Mouse (Mus musculus): ENCODE measurements around the gene Exosc7. TPM values are rescaled to one million over a fixed set of nuclear protein-coding genes. Genes with fewer than 3 reads are reported as not detected.

Exosc7 gene
- polyA plus RNA-seq, 1 experiment from 2014 or later = 123 TPM

GRCm38 (mm10) chr9:123148430-123148829 lies 35.4 kb downstream of the Exosc7 start:
- Histone ChIP-seq H3K27me3 (replicated peaks) (no peaks in the 10 kb centered on the region), H3K9ac (no peak overlapping the region), H3K27ac (no peak overlapping the region), H3K36me3 (peaks cover 16% of the 10 kb centered on the region), H3K4me3 (no peak overlapping the region), H3K9me3 (replicated peaks) (peaks cover 15% of the 10 kb centered on the region), H3K4me1 (0 out of 2 replicates have a peak, but pooled peaks cover 3% of the 10 kb centered on the region), H3K4me2 (no peak overlapping the region)
- 73% methylated on average over 5 of the region's 5 CpGs for WGBS (ENCODE audit: insufficient replicate concordance)
- no peak for ATAC-seq

DNA sequence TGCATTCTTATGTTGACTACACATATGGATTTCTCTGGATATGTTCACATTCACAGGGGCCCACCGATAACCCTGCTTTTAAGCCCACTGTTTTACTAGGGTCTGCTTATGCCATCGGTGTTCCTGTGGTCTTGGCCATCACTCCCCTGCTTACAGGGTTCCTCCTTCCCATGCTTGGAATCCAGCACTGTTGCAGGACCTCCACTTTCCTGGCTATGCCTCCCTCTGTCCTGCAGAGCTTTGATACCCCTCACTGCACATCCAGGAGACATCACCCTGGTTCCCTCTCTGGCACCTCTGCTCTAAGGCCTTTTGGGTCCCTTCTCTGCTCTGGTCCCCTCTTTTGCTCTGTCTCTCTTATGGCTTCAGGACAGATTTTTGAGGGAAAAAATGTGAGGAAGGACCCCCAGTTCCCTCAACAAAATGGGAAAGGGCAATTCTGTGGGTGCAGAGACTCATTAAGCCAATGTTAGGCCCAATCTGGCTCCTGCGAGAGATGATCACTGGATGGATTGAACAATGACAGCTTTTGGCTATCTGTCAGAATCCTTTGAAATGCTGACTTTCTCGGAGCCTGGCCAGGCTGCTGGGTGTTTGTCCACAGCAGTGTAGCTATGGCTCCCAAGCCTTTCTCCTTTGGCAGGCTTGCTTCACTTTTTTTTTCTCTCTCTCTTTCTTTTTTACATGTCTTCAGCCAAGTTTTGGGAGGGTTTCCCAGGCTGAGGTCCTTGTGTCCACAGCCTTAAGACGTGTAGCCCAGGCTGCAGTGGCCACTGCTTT lies 37.4 kb downstream of the Exosc7 start, which contains the start of gene Clec3b:
TSS of gene Clec3b (plus strand) at position 706 of the 780 bp plus-strand sequence.
- no peak within 1 kb of the TSS for H3K4me2 ChIP-seq
- no peaks in the 10 kb centered on the region for H3K27me3 ChIP-seq (replicated peaks)
- H3K4me1 ChIP-seq = 0 out of 2 replicates have a peak, but pooled peaks cover 3% of the 10 kb centered on the region
- peaks cover 5% of the 10 kb centered on the region; the same call in 1 of the 2 replicates for H3K36me3 ChIP-seq
- no peak within 1 kb of the TSS for H3K27ac ChIP-seq
- H3K4me3 ChIP-seq = no peak within 1 kb of the TSS
- ATAC-seq = no peak
- peaks cover 5% of the 10 kb centered on the region for H3K9me3 ChIP-seq (replicated peaks)
- 69% methylated on average over 5 of the region's 5 CpGs for WGBS (ENCODE audit: insufficient replicate concordance)
- H3K9ac ChIP-seq = no peak within 1 kb of the TSS

DNA sequence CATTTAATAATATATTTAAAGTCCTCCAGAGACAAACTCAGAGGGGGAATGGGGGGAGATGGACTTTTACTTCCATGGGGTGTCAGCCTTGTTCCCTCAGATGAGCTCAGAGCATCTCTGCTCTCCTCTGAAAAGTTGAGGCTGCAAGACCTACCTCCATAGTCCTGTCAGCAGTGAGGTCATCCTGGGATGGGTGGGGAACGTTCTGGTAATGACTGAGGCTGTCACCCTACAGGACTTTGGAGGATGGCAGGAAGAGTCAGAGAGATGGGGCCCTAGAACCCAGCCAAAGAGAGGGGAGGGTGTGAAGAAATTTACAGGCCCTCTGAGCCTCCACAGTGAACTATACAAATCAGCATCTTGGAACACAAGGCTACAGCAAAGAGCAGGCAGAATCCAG lies 38.5 kb downstream of the Exosc7 start:
- WGBS (ENCODE audit: insufficient replicate concordance) = 27% methylated on average over 1 of the region's 1 CpGs
- Histone ChIP-seq H3K9me3 (replicated peaks) (no peaks in the 10 kb centered on the region), H3K4me1 (0 out of 2 replicates have a peak, but pooled peaks cover 3% of the 10 kb centered on the region), H3K27ac (no peak overlapping the region), H3K9ac (no peak overlapping the region), H3K36me3 (no peaks in the 10 kb centered on the region), H3K27me3 (replicated peaks) (no peaks in the 10 kb centered on the region), H3K4me3 (no peak overlapping the region), H3K4me2 (no peak overlapping the region)
- no peak for ATAC-seq

DNA sequence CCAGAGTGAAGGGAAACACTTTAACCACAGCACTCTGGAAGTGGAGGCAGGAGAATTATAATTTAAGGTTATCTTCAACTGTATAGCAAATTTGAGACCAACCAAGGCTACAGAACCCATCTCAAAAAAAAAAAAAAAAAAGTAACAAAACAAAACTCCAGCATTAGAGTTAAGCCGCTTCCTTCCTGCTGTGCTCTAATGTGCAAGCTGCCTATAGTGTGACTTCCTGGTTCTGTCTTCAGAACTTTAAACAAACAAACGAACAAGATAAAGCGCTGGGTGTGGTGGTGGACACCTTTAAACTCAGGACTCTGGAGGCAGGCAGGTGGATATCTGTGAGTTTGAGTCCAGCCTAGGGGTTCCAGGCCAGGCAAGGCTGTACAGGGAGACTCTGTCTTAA lies 39.0 kb downstream of the Exosc7 start:
- Histone ChIP-seq H3K27ac (no peak overlapping the region), H3K4me2 (no peak overlapping the region), H3K27me3 (replicated peaks) (no peaks in the 10 kb centered on the region; the same call in 1 of the 2 replicates), H3K4me3 (no peak overlapping the region), H3K4me1 (peaks cover 7% of the 10 kb centered on the region), H3K9me3 (replicated peaks) (no peaks in the 10 kb centered on the region), H3K9ac (no peak overlapping the region), H3K36me3 (no peaks in the 10 kb centered on the region)
- no peak for ATAC-seq
- WGBS (ENCODE audit: insufficient replicate concordance) = 34% methylated on average over 3 of the region's 3 CpGs

GRCm38 (mm10) chr9:123153121-123153520 lies 40.1 kb downstream of the Exosc7 start:
- Histone ChIP-seq H3K27me3 (replicated peaks) (no peaks in the 10 kb centered on the region; the same call in 1 of the 2 replicates), H3K4me3 (no peak overlapping the region), H3K36me3 (no peaks in the 10 kb centered on the region), H3K9ac (no peak overlapping the region), H3K4me2 (no peak overlapping the region), H3K27ac (no peak overlapping the region), H3K4me1 (peaks cover 9% of the 10 kb centered on the region), H3K9me3 (replicated peaks) (no peaks in the 10 kb centered on the region)
- 70% methylated on average over 2 of the region's 2 CpGs for WGBS (ENCODE audit: insufficient replicate concordance)
- no peak for ATAC-seq

- Histone ChIP-seq H3K4me2 (peak overlapping the region; percentile 53), H3K9ac (no peak overlapping the region), H3K36me3 (no peaks in the 10 kb centered on the region), H3K27ac (no peak overlapping the region), H3K27me3 (replicated peaks) (no peaks in the 10 kb centered on the region; the same call in 1 of the 2 replicates), H3K4me3 (0 out of 2 replicates have a peak overlapping the region, but pooled peaks have one; percentile 12), H3K9me3 (replicated peaks) (no peaks in the 10 kb centered on the region), H3K4me1 (peaks cover 9% of the 10 kb centered on the region)
- 41% methylated on average over 30 of the region's 30 CpGs for WGBS (ENCODE audit: insufficient replicate concordance)
- ATAC-seq = peak; percentile 61; the same call in 1 of the 2 replicates
These were observed 43.9 kb downstream of the Exosc7 start for GRCm38 (mm10) chr9:123156910-123157361.

GRCm38 (mm10) chr9:123157699-123158098 lies 44.7 kb downstream of the Exosc7 start:
- ATAC-seq = no peak
- no peaks in the 10 kb centered on the region for H3K36me3 ChIP-seq
- H3K27me3 ChIP-seq (replicated peaks) = no peaks in the 10 kb centered on the region; the same call in 1 of the 2 replicates
- no peak overlapping the region for H3K27ac ChIP-seq
- H3K9me3 ChIP-seq (replicated peaks) = no peaks in the 10 kb centered on the region
- H3K4me1 ChIP-seq = peaks cover 6% of the 10 kb centered on the region
- no peak overlapping the region for H3K9ac ChIP-seq
- H3K4me3 ChIP-seq = no peak overlapping the region
- H3K4me2 ChIP-seq = no peak overlapping the region

DNA sequence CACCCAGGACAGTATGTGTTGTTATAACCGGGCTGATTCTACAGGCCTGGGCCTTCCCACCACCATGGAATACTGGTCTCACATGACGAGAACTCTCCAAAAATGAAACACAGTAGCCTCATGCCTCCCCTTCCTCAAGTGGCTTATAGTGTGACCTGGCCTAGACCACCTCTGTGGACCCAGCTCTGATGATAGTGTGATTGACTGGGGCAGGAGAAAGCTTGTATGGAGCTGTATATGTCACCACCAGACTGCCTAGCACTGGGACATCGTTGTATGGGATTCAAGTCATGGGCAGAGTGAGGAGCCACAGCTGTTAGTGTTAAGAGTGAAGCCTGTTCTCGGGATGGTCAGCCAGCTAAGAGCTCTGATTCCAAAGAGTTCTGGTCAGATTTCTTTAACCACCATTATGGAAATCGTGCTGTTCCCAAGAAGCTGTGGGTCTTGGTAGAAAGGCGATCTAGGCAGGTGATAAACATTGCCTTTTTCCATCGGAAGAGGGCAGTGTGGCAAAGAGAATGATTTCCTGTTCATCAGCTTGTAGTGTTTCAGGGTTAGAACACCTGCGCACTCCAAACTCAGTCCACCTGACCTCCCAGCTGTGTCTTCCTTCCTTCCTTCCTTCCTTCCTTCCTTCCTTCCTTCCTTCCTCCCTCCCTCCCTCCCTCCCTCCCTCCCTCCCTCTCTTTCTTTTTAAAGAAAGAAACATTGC lies 45.3 kb downstream of the Exosc7 start:
- H3K4me3 ChIP-seq = no peak overlapping the region
- no peak overlapping the region for H3K4me2 ChIP-seq
- no peak overlapping the region for H3K27ac ChIP-seq
- H3K36me3 ChIP-seq = no peaks in the 10 kb centered on the region
- H3K9me3 ChIP-seq (replicated peaks) = no peaks in the 10 kb centered on the region
- H3K4me1 ChIP-seq = peaks cover 6% of the 10 kb centered on the region
- 43% methylated on average over 8 of the region's 8 CpGs for WGBS (ENCODE audit: insufficient replicate concordance)
- no peak overlapping the region for H3K9ac ChIP-seq
- H3K27me3 ChIP-seq (replicated peaks) = no peaks in the 10 kb centered on the region; the same call in 1 of the 2 replicates
- no peak for ATAC-seq

DNA sequence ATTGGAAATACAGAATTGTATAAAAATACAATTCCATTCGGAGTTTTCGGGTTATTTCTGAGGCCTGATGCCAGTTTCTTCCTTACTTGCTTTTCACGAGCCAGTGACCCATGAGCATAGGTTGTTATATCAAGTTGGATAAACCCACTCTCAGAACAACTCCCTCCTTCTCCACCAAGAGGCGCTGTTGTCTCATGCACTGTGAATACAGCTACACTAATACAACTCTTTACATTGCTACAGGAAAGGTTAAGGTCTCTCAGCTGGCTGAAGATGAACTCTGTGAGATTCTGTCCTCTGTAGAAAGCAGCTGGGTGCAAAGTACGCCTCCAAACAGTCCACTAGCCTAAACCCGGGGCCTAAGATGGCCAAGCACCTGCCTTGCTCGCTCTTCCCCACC lies 46.3 kb downstream of the Exosc7 start:
- H3K4me1 ChIP-seq = peaks cover 6% of the 10 kb centered on the region
- no peak overlapping the region for H3K9ac ChIP-seq
- H3K9me3 ChIP-seq (replicated peaks) = no peaks in the 10 kb centered on the region
- WGBS (ENCODE audit: insufficient replicate concordance) = 45% methylated on average over 7 of the region's 7 CpGs
- H3K36me3 ChIP-seq = no peaks in the 10 kb centered on the region
- H3K4me2 ChIP-seq = no peak overlapping the region
- peak; percentile 18; the same call in 1 of the 2 replicates for ATAC-seq
- no peaks in the 10 kb centered on the region; the same call in 1 of the 2 replicates for H3K27me3 ChIP-seq (replicated peaks)
- no peak overlapping the region for H3K4me3 ChIP-seq
- H3K27ac ChIP-seq = no peak overlapping the region

GRCm38 (mm10) chr9:123161792-123162191 lies 48.8 kb downstream of the Exosc7 start:
- ATAC-seq = no peak
- H3K36me3 ChIP-seq = no peaks in the 10 kb centered on the region
- no peaks in the 10 kb centered on the region for H3K9me3 ChIP-seq (replicated peaks)
- WGBS (ENCODE audit: insufficient replicate concordance) = 56% methylated on average over 2 of the region's 2 CpGs
- no peak overlapping the region for H3K27ac ChIP-seq
- no peak overlapping the region for H3K9ac ChIP-seq
- peaks cover 4% of the 10 kb centered on the region for H3K4me1 ChIP-seq
- no peak overlapping the region for H3K4me3 ChIP-seq
- H3K27me3 ChIP-seq (replicated peaks) = no peaks in the 10 kb centered on the region; the same call in 1 of the 2 replicates
- H3K4me2 ChIP-seq = no peak overlapping the region

- no peak overlapping the region for H3K9ac ChIP-seq
- H3K27ac ChIP-seq = no peak overlapping the region
- no peaks in the 10 kb centered on the region for H3K9me3 ChIP-seq (replicated peaks)
- no peak overlapping the region for H3K4me3 ChIP-seq
- no peaks in the 10 kb centered on the region for H3K27me3 ChIP-seq (replicated peaks)
- H3K36me3 ChIP-seq = no peaks in the 10 kb centered on the region
- WGBS (ENCODE audit: insufficient replicate concordance) = 68% methylated on average over 4 of the region's 4 CpGs
- H3K4me2 ChIP-seq = no peak overlapping the region
- peak; percentile 61 for ATAC-seq
- no peaks in the 10 kb centered on the region for H3K4me1 ChIP-seq
These were observed 50.1 kb downstream of the Exosc7 start for GRCm38 (mm10) chr9:123162985-123163694.

All from liver, embryonic 12.5 days (tissue).